Mouse (Mus musculus): Measurements from ENCODE around the gene Phf11d. TPM values are rescaled to one million over a fixed set of nuclear protein-coding genes. Genes with fewer than 3 reads are reported as not detected.
A peak's percentile ranks its signal among the peaks of the same experiment; 100 is the strongest.
"Not testable (repeated sequence)": the region's sequence is repeated elsewhere in the genome, so short reads cannot be mapped to it uniquely, and the experiment has no call there.

The Phf11d gene
- 1 to 10 TPM; 5.1 to 6.5 (median 5.5) TPM for total RNA-seq (2022)

- DNase-seq (ENCODE audit: low spot score) = peak; percentile 91
Observed at GRCm38 (mm10) chr14:59365244-59365644, at the start of gene Phf11d. TSS of gene Phf11d (minus strand) at chr14:59365470.

GRCm38 (mm10) chr14:59414979-59415378 is 49.7 kb upstream of the Phf11d start:
- not testable (repeated sequence) for DNase-seq (ENCODE audit: low spot score)

- no peak for DNase-seq (ENCODE audit: low spot score)
Observed at GRCm38 (mm10) chr14:59396999-59397398, 31.7 kb upstream of the Phf11d start.

- DNase-seq (ENCODE audit: low spot score) = no peak
Observed at GRCm38 (mm10) chr14:59395281-59395680, 30.0 kb upstream of the Phf11d start, which contains the start of gene Phf11c. TSS of gene Phf11c (minus strand) at chr14:59395381.

GRCm38 (mm10) chr14:59390181-59390580 is 24.9 kb upstream of the Phf11d start:
- DNase-seq (ENCODE audit: low spot score) = peak; percentile 25

- DNase-seq (ENCODE audit: low spot score) = no peak
Observed at GRCm38 (mm10) chr14:59389532-59389931, 24.3 kb upstream of the Phf11d start.

GRCm38 (mm10) chr14:59370348-59371068 is 5.2 kb upstream of the Phf11d start:
- DNase-seq (ENCODE audit: low spot score) = no peak

- DNase-seq (ENCODE audit: low spot score) = no peak
Observed at GRCm38 (mm10) chr14:59366386-59367105, 1.3 kb upstream of the Phf11d start.

- peak; percentile 22 for DNase-seq (ENCODE audit: low spot score)
Observed at GRCm38 (mm10) chr14:59341189-59341588, 24.1 kb downstream of the Phf11d start, which contains the start of gene Phf11b. TSS of gene Phf11b (minus strand) at chr14:59341351.

GRCm38 (mm10) chr14:59339541-59339940 is 25.7 kb downstream of the Phf11d start:
- DNase-seq (ENCODE audit: low spot score) = no peak

- DNase-seq (ENCODE audit: low spot score) = not testable (repeated sequence)
Observed at GRCm38 (mm10) chr14:59336056-59336455, 29.2 kb downstream of the Phf11d start.

- peak; percentile 10 for DNase-seq (ENCODE audit: low spot score)
Observed at GRCm38 (mm10) chr14:59330499-59330898, 34.8 kb downstream of the Phf11d start.

- not testable (repeated sequence) for DNase-seq (ENCODE audit: low spot score)
Observed at GRCm38 (mm10) chr14:59319970-59320369, 45.3 kb downstream of the Phf11d start.

- DNase-seq (ENCODE audit: low spot score) = not testable (repeated sequence)
Observed at GRCm38 (mm10) chr14:59319036-59319435, 46.2 kb downstream of the Phf11d start.

Other genes starting within 250 kb of the Phf11d start
- not detected for gene 1700129C05Rik, start 222.6 kb downstream of the Phf11d start, total RNA-seq (2022)
- not detected for gene Gm5142, start 186.7 kb downstream of the Phf11d start, total RNA-seq (2022)
- gene Rcbtb1, start 164.3 kb downstream of the Phf11d start, total RNA-seq (2022) = 10 to 100 TPM; 10.2 to 14.6 (median 12.1) TPM
- 1 to 10 TPM in 1 of 4 experiments, not detected in 3; 1.3 TPM for gene Gm6904, start 105.3 kb downstream of the Phf11d start, total RNA-seq (2022)
- gene Phf11a, start 67.9 kb downstream of the Phf11d start, total RNA-seq (2022) = under 1 TPM in 2 of 4 experiments, not detected in 2; 0.22 to 0.34 TPM
- gene Phf11b, start 24.1 kb downstream of the Phf11d start, total RNA-seq (2022) = 1 to 10 TPM in 1 of 4 experiments, under 1 TPM in 2, not detected in 1; 0.65 to 1.0 (median 0.92) TPM
- gene Phf11c, start 29.9 kb upstream of the Phf11d start, total RNA-seq (2022) = under 1 TPM; 0.30 to 0.72 (median 0.36) TPM
- gene Setdb2, start 75.4 kb upstream of the Phf11d start, total RNA-seq (2022) = 10 to 100 TPM in 1 of 4 experiments, 1 to 10 TPM in 3; 6.7 to 10.8 (median 7.6) TPM
- gene Cab39l, start 75.5 kb upstream of the Phf11d start, total RNA-seq (2022) = 10 to 100 TPM; 21.4 to 29.6 (median 24.4) TPM
- gene Cdadc1, start 232.5 kb upstream of the Phf11d start, total RNA-seq (2022) = 10 to 100 TPM; 44.5 to 62.8 (median 52.1) TPM